Mouse (Mus musculus) A20 (cell line): ENCODE data around the gene Desi2.
"Not testable (repeated sequence)": the region's sequence is repeated elsewhere in the genome, so short reads cannot be mapped to it uniquely, and the experiment has no call there.

ENCODE experiments used
- DNase-seq: peaks from one replicate; pipeline ENCODE4 v3.0.0-alpha.2; 2011; ENCODE audit warnings: low read depth, low spot score

The Desi2 gene

DNA sequence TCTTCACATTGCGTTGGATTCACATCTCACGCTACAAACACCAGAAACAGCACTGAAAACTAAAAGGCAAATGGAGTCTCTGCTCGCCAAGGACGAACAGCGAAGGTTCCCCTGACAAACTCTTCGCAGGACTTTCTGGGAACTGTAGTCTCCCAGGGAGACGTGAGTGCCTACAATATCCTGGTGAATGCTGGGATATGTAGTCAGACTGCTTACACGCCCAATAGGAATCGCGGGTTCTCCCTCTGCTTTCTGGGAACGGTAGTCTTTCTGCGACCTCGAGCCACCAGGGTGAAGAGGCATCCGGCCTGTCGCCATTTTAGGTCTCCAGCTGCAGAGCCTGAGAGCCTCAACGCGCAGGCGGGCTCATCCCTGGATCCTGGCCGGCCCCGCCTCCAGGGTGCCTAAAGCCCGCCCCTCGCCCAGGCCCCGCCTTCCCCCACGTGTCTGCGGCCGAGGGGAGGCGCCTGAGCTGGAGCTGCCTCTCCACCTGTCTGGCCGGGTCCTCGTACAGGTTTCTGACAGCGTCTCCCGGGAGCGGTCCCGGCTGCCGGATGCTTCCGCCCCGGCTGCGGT is at the start of gene Desi2:
Gene Desi2 (plus strand): TSS at position 202 of the 576 bp plus-strand sequence.
- DNase-seq = peak; percentile 96

- DNase-seq = peak; percentile 46
These were observed 40.7 kb upstream of the Desi2 start for GRCm38 (mm10) chr1:178146513-178146912.

DNA sequence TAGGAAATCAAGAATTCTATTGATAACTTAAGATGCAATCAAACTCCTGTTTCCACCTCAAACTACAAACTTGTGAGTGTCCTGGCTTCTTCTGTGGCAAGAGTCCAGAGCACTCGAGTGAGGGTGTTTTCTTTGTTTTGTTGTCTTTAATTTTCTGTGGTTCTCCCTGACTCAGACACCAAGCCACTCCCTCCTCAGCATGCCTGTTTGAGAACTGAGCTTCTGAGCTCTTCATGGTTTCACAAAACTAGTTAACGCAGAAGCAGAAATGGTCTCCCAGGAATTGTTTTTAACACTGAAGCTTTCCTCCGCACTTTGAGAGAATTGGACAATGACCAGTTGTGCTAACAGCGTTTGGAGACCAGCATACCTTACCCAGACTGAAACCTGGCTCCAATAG is 40.3 kb upstream of the Desi2 start:
- DNase-seq = not testable (repeated sequence)

DNA sequence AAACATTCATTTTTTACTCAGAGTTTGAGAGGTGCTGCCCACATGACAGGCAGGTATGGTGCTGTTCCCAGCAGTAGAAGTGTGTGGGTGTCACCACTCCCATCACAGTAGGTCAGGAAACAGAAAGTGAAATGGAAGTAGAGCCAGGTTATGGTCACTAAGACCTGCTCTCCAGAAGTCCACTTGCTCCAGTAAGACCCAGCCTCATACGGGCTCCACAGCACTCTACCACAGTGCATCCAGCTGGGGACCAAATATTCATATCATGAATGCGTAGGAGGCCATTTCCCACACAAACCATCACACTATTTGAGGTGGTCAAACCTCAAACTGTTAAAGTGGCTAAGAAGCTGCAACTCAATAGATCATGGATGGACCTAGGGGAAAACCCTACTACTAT is 5.0 kb upstream of the Desi2 start:
- no peak for DNase-seq

DNA sequence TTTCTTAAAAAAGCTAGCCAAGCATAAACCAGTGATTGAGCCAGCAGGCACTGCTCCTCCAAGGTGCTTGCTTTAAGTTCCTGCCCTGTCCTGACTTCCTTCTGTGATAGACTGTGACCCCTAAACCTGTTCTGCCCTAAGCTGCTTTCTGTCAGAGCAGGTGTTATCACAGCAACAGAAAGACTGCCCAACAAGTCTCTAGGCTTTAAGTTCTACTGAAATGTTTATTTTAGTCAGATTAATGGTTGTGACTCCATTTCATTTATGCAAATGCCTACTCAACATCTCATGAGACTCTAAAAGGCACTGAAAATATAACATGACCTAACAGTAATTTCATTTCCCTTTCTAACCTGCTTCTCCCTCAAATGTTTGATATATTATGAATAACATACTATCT is 1.6 kb upstream of the Desi2 start:
- peak; percentile 62 for DNase-seq

DNA sequence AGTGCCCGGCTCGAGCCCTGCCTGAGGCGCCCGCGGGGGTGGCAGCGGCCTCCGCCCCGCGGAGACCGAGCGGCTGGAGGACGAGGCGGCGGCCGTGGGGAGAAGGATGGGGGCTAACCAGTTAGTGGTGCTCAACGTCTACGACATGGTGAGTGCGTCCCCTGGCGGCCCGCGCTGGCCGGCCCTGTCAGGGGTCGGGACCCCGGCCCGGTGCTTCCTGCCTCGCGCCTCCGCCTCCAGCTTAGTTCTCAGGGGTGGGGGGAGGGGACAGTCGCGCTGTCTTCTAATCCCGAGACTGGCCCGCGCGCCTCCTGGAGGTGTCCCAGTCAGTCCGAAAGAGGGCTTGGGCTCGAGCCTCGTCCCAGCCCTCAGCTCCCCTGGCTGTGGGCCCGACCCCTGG is 593 bp downstream of the Desi2 start:
- DNase-seq = not testable (repeated sequence)

GRCm38 (mm10) chr1:178188386-178188785 is 1.2 kb downstream of the Desi2 start:
- peak; percentile 71 for DNase-seq

GRCm38 (mm10) chr1:178205701-178206325 is 18.6 kb downstream of the Desi2 start:
- no peak for DNase-seq

- DNase-seq = not testable (repeated sequence)
These were observed 20.6 kb downstream of the Desi2 start for GRCm38 (mm10) chr1:178207856-178208255.

GRCm38 (mm10) chr1:178209966-178210365 is 22.7 kb downstream of the Desi2 start:
- DNase-seq = no peak

DNA sequence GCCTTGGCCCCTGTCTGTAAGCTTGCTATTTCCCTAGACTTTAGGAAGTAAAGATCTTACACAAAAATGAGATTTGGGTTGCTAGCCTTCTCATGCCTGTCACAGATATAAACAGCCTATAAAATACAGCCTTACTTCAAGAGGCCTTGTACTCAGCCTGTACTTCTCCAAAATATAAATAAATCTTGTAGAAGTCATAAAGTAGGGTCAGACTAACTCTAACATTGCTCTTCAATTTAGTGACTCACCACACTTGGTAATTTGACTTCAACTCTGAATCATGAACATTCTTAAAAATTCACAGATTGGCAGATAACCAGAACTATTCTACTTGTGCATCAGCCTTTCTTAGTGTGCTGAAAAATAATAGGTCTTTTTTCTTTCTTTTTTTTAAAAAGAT is 29.9 kb downstream of the Desi2 start:
- no peak for DNase-seq

- DNase-seq = no peak
These were observed 31.1 kb downstream of the Desi2 start for GRCm38 (mm10) chr1:178218305-178218704.

GRCm38 (mm10) chr1:178219166-178220077 is 32.2 kb downstream of the Desi2 start:
- DNase-seq = no peak

GRCm38 (mm10) chr1:178228888-178229287 is 41.7 kb downstream of the Desi2 start:
- DNase-seq = not testable (repeated sequence)

DNA sequence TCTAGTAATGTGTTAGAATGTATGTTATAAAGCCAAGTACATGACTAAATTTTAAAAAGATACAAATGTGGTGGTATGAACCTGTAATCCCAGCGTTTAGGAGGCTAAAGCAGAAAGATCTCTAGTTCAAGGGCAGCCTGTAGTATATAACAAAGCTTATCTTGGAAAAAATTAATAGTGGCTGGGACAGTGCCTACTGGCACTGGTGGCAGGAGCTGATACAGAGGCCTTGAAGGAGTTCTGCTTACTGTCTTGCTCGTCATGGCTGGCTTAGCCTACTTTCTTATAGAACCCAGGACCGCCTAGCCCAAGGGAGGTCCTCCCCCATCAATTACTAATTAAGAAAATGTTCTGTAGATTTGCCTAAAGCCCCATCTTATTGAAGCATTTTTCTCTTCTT is 46.9 kb downstream of the Desi2 start:
- DNase-seq = no peak

DNA sequence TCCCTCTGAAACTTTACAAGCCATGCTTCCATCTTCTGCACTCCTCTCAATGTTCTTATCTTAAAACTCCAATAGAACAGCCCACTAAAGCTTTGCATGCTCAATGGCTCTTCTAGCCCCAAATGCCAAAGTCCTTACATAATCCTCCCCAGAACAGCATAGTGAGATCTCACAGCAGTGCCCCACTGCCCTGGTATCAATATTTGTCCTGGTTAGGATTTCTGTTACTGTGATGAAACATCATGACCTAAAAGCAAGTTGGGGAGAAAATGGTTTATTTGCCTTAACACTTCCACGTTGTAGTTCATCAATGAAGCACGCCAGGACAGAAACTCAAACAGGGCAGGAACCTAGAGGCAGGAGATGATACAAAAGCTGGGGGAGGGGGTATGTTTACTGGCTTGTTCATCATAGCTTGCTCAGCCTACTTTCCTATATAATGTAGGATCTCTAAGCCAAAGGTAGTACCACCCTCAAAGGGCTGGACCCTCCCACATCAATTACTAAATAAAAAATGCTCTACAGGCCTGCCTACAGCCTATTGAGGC is 48.8 kb downstream of the Desi2 start:
- DNase-seq = no peak

DNA sequence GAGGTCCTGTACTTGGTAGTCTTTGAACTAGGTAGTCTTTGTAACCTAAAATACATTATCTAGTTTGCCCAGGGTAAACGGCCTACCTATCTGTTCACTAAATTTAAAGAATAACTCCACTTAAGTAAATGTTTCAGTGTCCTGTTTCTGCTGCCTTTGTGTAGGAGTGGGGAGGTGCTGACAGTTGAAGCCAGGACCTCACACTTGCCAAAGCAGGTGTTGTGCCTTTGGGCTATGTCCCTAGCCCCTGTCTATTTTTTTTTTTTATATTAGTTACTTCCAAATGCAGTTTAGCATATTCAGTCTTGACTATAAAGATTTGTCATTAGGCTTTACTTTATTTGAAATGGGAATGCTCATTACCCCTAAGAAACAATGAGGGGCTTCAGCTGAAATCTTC is 51.5 kb downstream of the Desi2 start:
- DNase-seq = no peak

DNA sequence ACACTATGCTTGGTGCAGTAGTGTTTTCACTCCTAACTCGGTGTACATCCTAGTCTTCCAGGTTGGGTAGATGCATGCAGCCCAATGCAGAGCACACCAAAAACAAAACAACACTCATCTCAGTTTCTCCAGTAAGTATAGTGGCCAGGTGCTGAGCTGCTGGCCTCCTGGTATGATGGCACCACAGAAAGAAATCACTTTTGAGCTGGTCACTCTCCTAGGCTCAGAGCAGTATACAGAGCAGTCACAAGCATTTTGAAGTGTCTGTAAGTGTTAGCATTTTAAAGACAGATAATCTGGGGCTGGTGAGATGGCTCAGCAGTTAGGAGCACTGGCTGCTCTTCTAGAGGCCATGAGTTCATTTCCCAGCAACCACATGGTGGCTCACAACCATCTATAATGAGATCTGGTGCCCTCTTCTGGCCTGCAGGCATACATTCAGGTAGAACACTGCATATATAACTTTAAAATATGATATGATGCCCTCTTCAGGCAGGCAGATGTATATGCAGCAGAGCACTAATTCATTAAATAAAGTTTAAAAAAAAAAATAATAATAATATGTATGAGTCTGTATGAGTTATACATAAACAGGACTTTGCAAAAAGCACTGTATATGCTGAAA is 54.8 kb downstream of the Desi2 start:
- peak; percentile 48 for DNase-seq

DNA sequence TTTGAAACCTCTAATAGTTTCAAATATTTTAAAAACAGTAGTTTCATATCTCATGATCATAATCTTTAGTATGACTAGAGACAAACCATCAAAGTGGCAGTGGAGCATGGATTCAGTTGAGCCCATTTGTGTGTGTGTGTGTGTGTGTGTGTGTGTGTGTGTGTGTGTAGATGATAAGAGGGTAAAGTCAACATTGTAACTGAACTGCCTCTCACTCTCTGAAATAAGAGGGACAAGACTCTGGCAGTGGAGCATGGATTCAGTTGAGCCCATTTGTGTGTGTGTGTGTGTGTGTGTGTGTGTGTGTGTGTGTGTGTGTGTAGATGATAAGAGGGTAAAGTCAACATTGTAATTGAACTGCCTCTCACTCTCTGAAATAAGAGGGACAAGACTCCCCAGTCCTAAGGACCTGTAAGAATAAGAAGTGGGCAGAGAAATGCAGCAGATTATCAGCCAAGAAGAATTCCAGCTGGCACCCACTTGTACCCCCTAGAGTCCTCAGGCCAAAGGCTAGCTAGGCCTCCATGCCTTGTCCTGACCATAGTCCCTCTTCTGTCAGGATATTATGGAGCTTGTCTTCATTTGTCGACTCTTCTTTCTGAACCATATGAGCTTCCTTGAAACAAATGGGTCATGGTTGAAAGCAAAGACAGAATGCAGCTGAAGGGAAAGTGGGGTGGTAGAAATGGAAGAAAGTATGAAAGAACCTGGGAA is 61.0 kb downstream of the Desi2 start:
- no peak for DNase-seq

- DNase-seq = no peak
These were observed 67.4 kb downstream of the Desi2 start for GRCm38 (mm10) chr1:178254598-178254997.

DNA sequence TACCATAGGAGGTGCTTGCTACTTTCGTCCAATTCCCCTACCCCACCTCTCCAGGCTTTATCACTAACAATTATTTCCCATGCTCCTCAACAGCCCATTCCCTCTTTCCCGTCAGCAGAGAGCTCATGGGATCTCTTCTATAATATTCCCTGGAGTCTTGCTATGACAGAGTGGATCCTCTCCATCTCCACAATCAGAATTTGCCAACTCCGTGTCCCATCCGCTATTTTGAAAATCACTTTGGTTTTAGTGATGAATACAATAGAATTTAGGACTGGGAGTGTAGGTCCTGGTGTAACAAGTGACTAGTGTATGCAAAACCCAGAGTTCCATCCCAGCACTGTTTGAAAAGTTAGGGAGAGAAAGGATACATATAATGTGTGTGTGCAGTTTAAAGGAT is 69.1 kb downstream of the Desi2 start:
- DNase-seq = no peak
